Mouse (Mus musculus) CH12.LX (cell line): ENCODE data around the gene Efna3. TPM values are rescaled to one million over a fixed set of nuclear protein-coding genes. Genes with fewer than 3 reads are reported as not detected.

Source experiments
- DNase-seq: peaks from one replicate; pipeline ENCODE4 v3.0.0-alpha.2; 2013; ENCODE audit errors: extremely low read depth
- H3K27ac ChIP-seq: 2 replicates; pipeline ENCODE4 v1.5.1; 2012; ENCODE audit warnings: low read depth, mild to moderate bottlenecking, control low read depth, moderate library complexity; ENCODE audit not compliant: insufficient read depth
- H3K27me3 ChIP-seq: replicated peaks from 2 replicates; pipeline ENCODE3; 2012; ENCODE audit warnings: inconsistent platforms
- H3K36me3 ChIP-seq, 2 experiments: replicated peaks in 1 of 2; 2 replicates each; pipeline versions ENCODE3 to v1.6.1; 2012; ENCODE audit warnings: inconsistent platforms in 1 of 2, low read length in 1 of 2, mild to moderate bottlenecking in 1 of 2, mixed read lengths in 1 of 2, moderate library complexity in 1 of 2; ENCODE audit not compliant: control insufficient read depth in 1 of 2, insufficient read depth in 1 of 2
- H3K4me1 ChIP-seq, 2 experiments: 2 replicates each; pipeline ENCODE4 v1.6.1; 2012; ENCODE audit warnings: inconsistent platforms in 1 of 2, moderate library complexity in 1 of 2; ENCODE audit not compliant: insufficient read depth in 2 of 2, control insufficient read depth in 1 of 2
- H3K4me2 ChIP-seq: 2 replicates; pipeline ENCODE4 v1.6.1; 2012; ENCODE audit warnings: low read depth, mild to moderate bottlenecking, control low read depth; ENCODE audit not compliant: poor library complexity, insufficient read depth, severe bottlenecking
- H3K4me3 ChIP-seq, 3 experiments: fragments of 150-350 bp in 1 of 3; sonication (generic) in 1 of 3; replicated peaks in 1 of 3; 2 replicates each; pipeline versions ENCODE3 to v1.5.1; 2011 to 2012; ENCODE audit warnings: low read depth in 2 of 3, low read length in 2 of 3, mild to moderate bottlenecking in 2 of 3, moderate library complexity in 2 of 3, control low read depth in 1 of 3, improper control_type of control experiment in 1 of 3, inconsistent platforms in 1 of 3, mixed read lengths in 1 of 3; ENCODE audit not compliant: poor library complexity in 1 of 3
- H3K79me2 ChIP-seq: replicated peaks from 2 replicates; pipeline ENCODE4 v1.6.1; 2012; ENCODE audit warnings: mild to moderate bottlenecking, moderate library complexity; ENCODE audit not compliant: control insufficient read depth, poor library complexity, insufficient read depth, severe bottlenecking; ENCODE audit errors: extremely low read depth
- H3K9ac ChIP-seq: 2 replicates; pipeline ENCODE4 v1.6.1; 2012; ENCODE audit warnings: low read depth, mild to moderate bottlenecking, control low read depth, moderate library complexity; ENCODE audit not compliant: insufficient read depth
- H3K9me3 ChIP-seq: replicated peaks from 2 replicates; pipeline ENCODE3; 2012; ENCODE audit warnings: low read length, inconsistent platforms, mixed read lengths
- E2F4 ChIP-seq: IDR thresholded peaks from 2 replicates; pipeline ENCODE4 v1.6.1; 2011; ENCODE audit warnings: low read depth, low read length, improper control_type of control experiment; ENCODE audit not compliant: insufficient replicate concordance
- ELF1 ChIP-seq: IDR thresholded peaks from 2 replicates; pipeline ENCODE4 v1.6.1; 2014; ENCODE audit warnings: low read depth, mild to moderate bottlenecking, inconsistent platforms, low read length, improper control_type of control experiment
- IRF4 ChIP-seq: IDR thresholded peaks from 2 replicates; pipeline ENCODE4 v1.6.1; 2014; ENCODE audit warnings: low read depth, mild to moderate bottlenecking, inconsistent platforms, low read length, improper control_type of control experiment
- MAX ChIP-seq: IDR thresholded peaks from 2 replicates; pipeline ENCODE4 v1.6.1; 2011; ENCODE audit warnings: low read length, improper control_type of control experiment
- MEF2A ChIP-seq: IDR thresholded peaks from 2 replicates; pipeline ENCODE4 v1.6.1; 2014; ENCODE audit warnings: low read depth, mild to moderate bottlenecking, inconsistent platforms, low read length, improper control_type of control experiment, borderline replicate concordance
- MXI1 ChIP-seq: IDR thresholded peaks from 2 replicates; pipeline ENCODE4 v1.6.1; 2011; ENCODE audit warnings: mild to moderate bottlenecking, low read depth, low read length, improper control_type of control experiment
- POLR2AphosphoS2 ChIP-seq: IDR thresholded peaks from 2 replicates; pipeline ENCODE4 v1.6.1; 2011; ENCODE audit warnings: low read depth, low read length, improper control_type of control experiment
- RAD21 ChIP-seq: IDR thresholded peaks from 2 replicates; pipeline ENCODE4 v1.6.1; 2011; ENCODE audit warnings: low read depth, mild to moderate bottlenecking, low read length, improper control_type of control experiment, moderate library complexity
- RCOR1 ChIP-seq: conservative IDR thresholded peaks from 2 replicates; pipeline ENCODE4 v1.6.1; 2012; ENCODE audit warnings: low read depth, mild to moderate bottlenecking, inconsistent platforms, low read length, improper control_type of control experiment
- SIN3A ChIP-seq: IDR thresholded peaks from 2 replicates; pipeline ENCODE4 v1.6.1; 2012; ENCODE audit warnings: low read length, improper control_type of control experiment, inconsistent platforms
- TCF12 ChIP-seq: IDR thresholded peaks from 2 replicates; pipeline ENCODE4 v1.6.1; 2014; ENCODE audit warnings: low read depth, mild to moderate bottlenecking, inconsistent platforms, low read length, improper control_type of control experiment
- UBTF ChIP-seq: IDR thresholded peaks from 2 replicates; pipeline ENCODE4 v1.6.1; 2012; ENCODE audit warnings: low read depth, mild to moderate bottlenecking, inconsistent platforms, low read length, improper control_type of control experiment, moderate library complexity
- USF1 ChIP-seq: IDR thresholded peaks from 2 replicates; pipeline ENCODE4 v1.6.1; 2014; ENCODE audit warnings: low read depth, mild to moderate bottlenecking, inconsistent platforms, low read length, improper control_type of control experiment
- dilution Hi-C: fragments of 300-500 bp; cut with MboI; formaldehyde crosslinking; loops from 2 replicates; pipeline ENCODE4 v1.14.3; 2020; ENCODE audit warnings: low sequenced_read_pairs; ENCODE audit not compliant: extremely low pct_unique_long_range_greater_than_20kb, extremely low pct_ligation_motif_present
- in situ Hi-C: fragments of 300-500 bp; cut with MboI; formaldehyde crosslinking; loops from 3 replicates; pipeline ENCODE4 v1.14.3; 2019; ENCODE audit warnings: low sequenced_read_pairs, low pct_ligation_motif_present, low pct_unique_long_range_greater_than_20kb, mixed read lengths
- polyA plus RNA-seq: library from polyadenylated mRNA; unstranded; fragments of >175 nt; gene quantifications from 2 replicates; pipeline ENCODE4 v1.2.1, GENCODE M21; 2012; ENCODE audit warnings: low read depth; ENCODE audit not compliant: insufficient read length
- total RNA-seq, 2 experiments: library from RNA; depleted of rRNA; stranded (reverse); fragments of 300-350 nt in 1 of 2; fragments of >200 nt in 1 of 2; gene quantifications; 2 replicates each; pipeline ENCODE4 v1.2.3; 2012 to 2014

Gene Efna3
- total and polyA plus RNA-seq, 3 experiments, result 0.09 to 0.13 TPM; not detected in 1

DNA sequence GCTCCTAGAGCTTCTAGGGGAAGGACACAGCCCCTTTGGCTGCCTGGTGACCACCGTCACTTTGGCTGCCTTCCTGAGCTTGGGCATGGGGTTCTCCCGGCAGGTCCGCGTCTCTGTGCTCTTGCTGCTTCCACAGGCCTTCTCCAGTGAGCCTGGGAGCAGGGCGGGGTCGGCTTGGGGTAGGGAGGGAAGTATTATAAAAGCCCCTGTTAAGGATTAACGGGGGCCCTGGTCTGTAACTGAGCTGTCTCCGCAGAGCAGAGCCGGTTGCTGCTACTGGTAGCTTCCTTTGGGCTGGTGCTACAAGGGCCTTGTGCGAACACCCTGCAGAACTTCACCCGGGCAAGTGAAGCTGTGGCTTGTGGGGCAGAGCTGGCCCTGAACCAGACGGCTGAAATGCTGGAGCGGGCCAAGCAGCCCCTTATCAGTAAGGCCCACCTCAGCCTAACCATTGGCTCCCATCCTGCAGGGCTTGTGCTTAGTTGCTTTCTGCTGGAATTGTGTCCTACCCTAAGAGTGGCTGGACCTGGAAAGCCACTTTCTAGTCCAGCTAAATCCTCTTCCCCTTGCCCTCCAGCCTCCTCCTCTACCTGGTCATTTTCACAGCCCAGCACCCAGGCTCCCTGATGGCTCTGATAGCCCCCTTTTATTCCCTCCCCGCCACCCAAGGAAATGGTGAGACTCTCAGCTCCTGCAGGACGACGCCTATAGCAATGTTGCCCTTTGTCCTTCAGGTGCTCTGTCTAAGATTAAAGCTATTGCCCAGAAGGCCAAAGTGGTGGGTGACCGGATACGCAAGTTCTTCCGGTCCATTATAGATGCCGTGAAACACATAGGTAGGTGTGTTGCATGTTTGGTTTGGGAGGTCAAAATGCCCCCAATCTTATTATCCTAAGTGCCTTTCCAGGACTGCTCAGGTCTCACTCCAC, 43.0 kb upstream of the Efna3 start:
- H3K27ac ChIP-seq, result no peak overlapping the region
- no peak for DNase-seq
- dilution Hi-C loops, result no loop called here
- TF ChIP-seq IRF4, result no peak
- no peak for TF ChIP-seq POLR2AphosphoS2
- TF ChIP-seq RCOR1, result no peak
- no peak for TF ChIP-seq UBTF
- no peak for TF ChIP-seq MAX
- TF ChIP-seq SIN3A, result no peak
- TF ChIP-seq E2F4, result no peak
- no peaks in the 10 kb centered on the region for H3K9me3 ChIP-seq
- no peak overlapping the region for H3K4me2 ChIP-seq
- H3K27me3 ChIP-seq, result peaks cover 15% of the 10 kb centered on the region
- in situ Hi-C loops, result no loop called here
- no peaks in the 10 kb centered on the region for H3K79me2 ChIP-seq
- no peak overlapping the region for H3K9ac ChIP-seq
- peaks cover 0 to 3% of the 10 kb centered on the region in 2 experiments; a peak in 1 of 4 replicates for H3K4me1 ChIP-seq
- H3K36me3 ChIP-seq, result no peaks in the 10 kb centered on the region
- no peak overlapping the region for H3K4me3 ChIP-seq

GRCm38 (mm10) chr3:89365153-89365485, 42.4 kb upstream of the Efna3 start, which contains the start of gene Dcst1:
Gene Dcst1, minus strand, starts transcription at chr3:89365253.
- TF ChIP-seq MEF2A (no peak), TCF12 (no peak), ELF1 (no peak), MAX (no peak), USF1 (no peak), RAD21 (no peak), IRF4 (no peak), MXI1 (no peak), E2F4 (no peak)
- no peak within 1 kb of the TSS for H3K9ac ChIP-seq
- no peak within 1 kb of the TSS for H3K27ac ChIP-seq
- H3K4me3 ChIP-seq, result no peak within 1 kb of the TSS
- in situ Hi-C loops (no loop called here), dilution Hi-C loops (no loop called here)
- H3K4me1 ChIP-seq, result no peaks in the 10 kb centered on the region
- H3K36me3 ChIP-seq, result no peaks in the 10 kb centered on the region
- H3K79me2 ChIP-seq, result no peaks in the 10 kb centered on the region
- peaks cover 15% of the 10 kb centered on the region for H3K27me3 ChIP-seq
- no peak for DNase-seq
- H3K4me2 ChIP-seq, result no peak within 1 kb of the TSS
- H3K9me3 ChIP-seq, result no peaks in the 10 kb centered on the region
